Mouse (Mus musculus) megakaryocyte, embryonic 14.5 days (primary cell): ENCODE measurements around the gene Ugt1a1.

Experiments used
- FLI1 ChIP-seq: IDR thresholded peaks from 2 replicates; pipeline ENCODE4 v1.6.1; 2012; ENCODE audit warnings: low read length, inconsistent platforms, mixed read lengths
- GATA1 ChIP-seq: IDR thresholded peaks from 3 replicates; pipeline ENCODE4 v1.6.1; 2012; ENCODE audit warnings: mixed read lengths, low read length, inconsistent platforms, borderline replicate concordance

DNA sequence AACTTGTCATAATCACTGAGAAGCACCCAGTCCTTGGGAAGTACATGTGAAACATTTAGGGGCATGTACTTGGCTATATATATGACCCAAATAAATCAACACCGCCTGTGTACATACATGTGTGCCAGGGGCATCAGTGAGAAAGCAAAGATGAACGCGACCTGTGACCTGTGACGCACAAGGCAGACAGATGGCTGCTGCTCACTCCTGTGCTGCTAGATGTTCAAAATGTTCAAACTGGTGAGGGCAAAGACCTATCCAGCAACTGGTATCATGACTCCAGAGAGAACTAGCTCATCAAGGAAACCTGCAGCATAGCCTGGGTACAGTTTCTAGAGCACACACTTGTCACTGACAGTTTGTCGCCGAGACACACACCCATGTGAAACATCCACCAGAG is 55.7 kb downstream of the Ugt1a1 start:
- no peak for TF ChIP-seq GATA1
- TF ChIP-seq FLI1 = no peak
